Mouse (Mus musculus) adrenal gland, postnatal 25 days (tissue): Measurements from ENCODE around the gene Vav3. TPM values are rescaled to one million over a fixed set of nuclear protein-coding genes. Genes with fewer than 3 reads are reported as not detected.
"Not testable (repeated sequence)": the region's sequence is repeated elsewhere in the genome, so short reads cannot be mapped to it uniquely, and the experiment has no call there.

Experiments
- DNase-seq: peaks from one replicate; pipeline ENCODE4 v3.0.0; 2021; ENCODE audit warnings: mixed read lengths
- total RNA-seq: library from RNA; stranded (reverse); gene quantifications from 2 replicates; pipeline ENCODE4 v1.2.3, GENCODE M21; 2021

Vav3 gene
- total RNA-seq, 1 experiment from 2014 or later = 4.4 TPM

DNA sequence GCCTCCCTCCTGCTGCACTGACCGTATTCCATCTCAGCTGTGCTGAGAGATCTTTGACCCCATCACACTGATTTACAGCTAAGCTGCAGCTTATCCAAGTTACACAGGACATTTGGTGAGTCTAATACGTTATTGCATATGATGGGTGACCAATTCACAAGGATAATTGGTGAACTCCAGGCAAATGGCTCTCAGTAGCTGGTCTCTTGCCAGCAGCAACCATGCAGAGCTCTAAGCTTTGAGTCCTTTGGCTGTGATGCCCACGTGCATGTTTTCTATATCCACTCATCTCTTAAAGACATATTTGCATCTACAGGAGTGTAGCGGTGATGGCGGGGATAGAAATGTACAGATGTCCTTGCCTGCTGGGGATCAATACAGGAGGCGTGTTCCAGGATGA lies 99.5 kb downstream of the Vav3 start:
- DNase-seq = no peak

DNA sequence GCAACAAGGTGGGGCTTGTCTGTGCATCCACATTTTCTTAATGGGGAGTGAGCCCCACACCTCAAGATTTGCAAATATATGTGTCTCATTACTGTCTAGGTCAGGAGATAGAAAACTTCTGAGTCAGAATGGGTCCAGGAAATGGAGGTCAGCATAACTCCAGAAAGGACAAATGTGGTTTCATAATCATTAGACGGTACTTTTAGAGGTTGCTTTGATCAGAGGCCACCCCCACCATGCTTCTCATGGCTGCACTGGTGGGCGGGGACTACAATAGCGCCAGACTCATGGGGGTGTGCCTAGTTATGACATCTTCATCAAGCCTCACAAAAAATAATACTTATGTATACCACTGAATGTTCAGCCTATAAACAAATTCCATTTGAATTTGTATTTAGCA lies 103.6 kb downstream of the Vav3 start:
- no peak for DNase-seq

- DNase-seq = no peak
Observed at GRCm38 (mm10) chr3:109446903-109447302, 106.5 kb downstream of the Vav3 start.

DNA sequence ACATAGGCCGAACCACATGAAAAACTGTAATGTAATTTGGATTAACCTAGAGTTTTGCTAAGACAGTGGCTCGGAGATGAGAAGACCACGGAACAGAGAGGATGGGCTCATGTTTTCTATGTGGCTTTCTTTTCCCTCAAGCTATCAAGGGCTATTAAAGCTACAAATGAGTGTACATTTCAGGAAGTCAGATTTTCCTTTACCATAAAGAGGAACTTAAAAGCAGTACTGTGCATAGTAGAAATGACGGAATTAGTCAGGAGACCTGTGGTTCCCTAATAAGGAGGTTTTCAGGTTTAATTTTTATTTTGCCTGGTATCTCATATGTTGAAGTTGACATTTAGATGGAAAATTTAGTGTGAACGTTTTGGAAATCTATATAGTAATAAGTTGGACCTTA lies 107.8 kb downstream of the Vav3 start:
- not testable (repeated sequence) for DNase-seq

GRCm38 (mm10) chr3:109451966-109452365 lies 111.5 kb downstream of the Vav3 start:
- no peak for DNase-seq

GRCm38 (mm10) chr3:109454633-109455032 lies 114.2 kb downstream of the Vav3 start:
- DNase-seq = no peak

GRCm38 (mm10) chr3:109456340-109456739 lies 115.9 kb downstream of the Vav3 start:
- no peak for DNase-seq

DNA sequence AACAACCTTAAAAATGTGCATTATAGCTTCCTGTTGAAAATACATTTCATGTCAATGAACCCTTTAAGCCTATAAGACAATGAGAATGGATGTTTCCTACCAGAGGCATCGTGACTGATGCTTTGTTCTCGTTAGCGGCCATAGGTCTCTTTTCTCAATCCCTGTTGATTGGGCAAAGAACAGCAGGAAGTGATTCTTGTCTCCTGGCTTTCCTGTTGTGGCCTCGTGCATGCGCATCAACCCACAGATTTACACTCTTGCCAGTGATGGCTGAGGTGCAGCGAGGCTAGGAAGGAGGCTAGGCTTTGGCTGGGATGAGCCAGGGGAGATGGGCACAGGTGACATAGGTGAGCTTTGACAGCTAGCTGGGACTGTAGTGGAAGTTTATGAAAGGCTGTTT lies 123.2 kb downstream of the Vav3 start:
- DNase-seq = no peak

- no peak for DNase-seq
Observed at GRCm38 (mm10) chr3:109464600-109464999, 124.1 kb downstream of the Vav3 start.

GRCm38 (mm10) chr3:109466541-109466940 lies 126.1 kb downstream of the Vav3 start:
- no peak for DNase-seq

DNA sequence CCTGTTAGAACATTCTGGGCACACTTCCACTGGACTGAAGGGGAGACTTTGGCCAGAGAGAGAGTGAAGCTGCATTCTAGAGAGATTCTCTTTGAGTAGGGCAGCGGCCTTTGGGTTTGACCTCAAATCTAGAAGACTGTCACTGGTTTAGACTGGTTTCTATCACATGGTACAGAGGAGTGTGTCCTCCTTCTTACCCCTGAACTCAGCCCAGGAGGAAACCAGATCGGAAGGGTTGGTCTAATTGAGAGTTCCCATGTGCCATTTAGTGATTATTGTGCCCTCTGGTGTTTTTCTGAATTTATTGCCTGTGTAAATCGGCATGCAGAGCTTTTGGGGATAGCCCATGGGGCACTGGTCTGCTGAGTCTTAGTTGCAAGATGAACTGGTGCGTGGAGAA lies 126.8 kb downstream of the Vav3 start:
- no peak for DNase-seq

DNA sequence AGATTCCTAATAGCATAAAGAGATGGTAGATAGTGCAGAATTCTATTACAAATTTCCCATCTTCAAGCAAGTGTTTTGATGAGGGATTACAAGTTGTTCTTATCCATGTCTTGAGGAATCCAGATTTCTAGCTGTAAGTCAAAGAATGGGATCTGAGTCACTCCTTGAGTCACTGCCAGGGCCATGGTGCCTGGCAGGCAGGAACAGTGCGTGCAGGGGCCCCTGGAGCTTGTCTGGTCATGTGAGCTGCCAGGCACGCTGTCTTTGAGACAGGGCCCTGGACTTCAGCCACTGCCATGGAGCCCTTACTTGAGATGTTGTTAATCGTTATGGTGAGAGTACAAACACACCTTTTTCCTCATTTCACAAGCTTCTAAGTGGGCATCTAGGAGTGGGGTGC lies 129.0 kb downstream of the Vav3 start:
- peak; percentile 69 for DNase-seq

DNA sequence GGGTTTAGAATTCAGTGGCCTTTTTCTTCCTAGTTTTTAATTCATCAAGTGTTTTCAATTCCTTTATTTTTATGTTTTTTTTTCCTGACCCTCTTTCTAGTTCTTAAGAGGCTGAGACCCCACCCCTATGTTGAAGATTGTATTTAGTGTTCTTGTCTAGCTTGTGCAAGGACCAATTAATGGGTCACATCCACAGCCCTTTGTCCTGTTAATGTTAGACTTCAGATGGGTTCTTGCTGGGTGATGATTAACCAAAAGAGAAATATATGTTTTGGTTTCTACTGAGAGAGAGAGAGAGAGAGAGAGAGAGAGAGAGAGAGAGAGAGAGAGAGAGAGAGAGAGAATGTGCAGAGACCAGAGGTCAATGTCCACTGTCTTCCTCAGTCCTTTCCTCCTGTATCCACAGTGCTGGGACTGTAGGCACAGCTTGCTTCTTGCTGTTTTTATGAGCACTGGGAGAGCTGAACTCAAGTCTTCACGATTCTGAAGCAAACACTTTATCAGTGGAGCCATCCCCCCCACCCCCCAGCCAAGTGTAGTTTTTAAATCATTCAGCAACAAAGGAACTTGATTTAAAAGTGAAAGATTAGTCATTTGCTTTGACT lies 130.3 kb downstream of the Vav3 start:
- no peak for DNase-seq

- no peak for DNase-seq
Observed at GRCm38 (mm10) chr3:109476521-109476920, 136.1 kb downstream of the Vav3 start.

DNA sequence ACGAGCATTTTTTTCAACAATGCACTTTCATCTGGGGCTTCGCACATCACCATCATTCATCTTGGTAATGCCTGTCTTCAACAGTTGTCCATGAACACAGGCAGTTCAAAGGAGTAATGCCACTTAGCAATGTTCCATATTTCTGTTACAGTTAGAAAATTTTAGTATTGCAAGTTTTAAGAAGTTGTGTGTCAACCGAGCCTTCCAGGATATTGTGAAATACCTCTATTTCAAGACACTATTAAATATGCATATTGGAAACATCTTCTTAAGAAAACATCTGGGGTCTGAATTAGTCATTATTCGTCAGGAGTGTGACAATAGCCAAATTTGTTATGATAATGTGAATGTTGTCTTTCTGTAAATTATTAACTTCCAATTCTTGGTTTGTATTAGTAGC lies 137.8 kb downstream of the Vav3 start:
- DNase-seq = no peak

- no peak for DNase-seq
Observed at GRCm38 (mm10) chr3:109480625-109481024, 140.2 kb downstream of the Vav3 start.

GRCm38 (mm10) chr3:109486786-109487185 lies 146.3 kb downstream of the Vav3 start:
- no peak for DNase-seq

DNA sequence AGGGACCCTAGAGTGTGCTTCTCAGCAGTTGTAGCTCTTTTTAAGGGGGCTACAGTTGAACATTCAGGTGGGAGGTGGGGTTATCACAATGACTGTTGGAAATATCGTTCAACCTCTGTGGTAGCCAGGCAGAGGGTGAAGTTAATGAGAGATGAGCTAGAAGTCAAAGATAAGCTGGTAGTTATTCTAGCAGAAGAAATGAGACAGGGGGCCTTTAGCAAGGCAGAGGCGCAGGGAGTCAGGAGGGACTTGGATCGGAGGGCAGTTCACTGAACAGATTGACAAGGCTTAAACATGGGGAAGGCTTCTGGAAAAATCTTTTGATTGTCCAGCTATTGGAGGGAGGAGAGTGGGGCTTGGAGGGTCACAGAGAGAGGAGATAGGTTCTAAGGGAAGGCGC lies 147.4 kb downstream of the Vav3 start:
- no peak for DNase-seq

GRCm38 (mm10) chr3:109488750-109489171 lies 148.3 kb downstream of the Vav3 start:
- no peak for DNase-seq

- no peak for DNase-seq
Observed at GRCm38 (mm10) chr3:109490561-109491296, 150.3 kb downstream of the Vav3 start.

DNA sequence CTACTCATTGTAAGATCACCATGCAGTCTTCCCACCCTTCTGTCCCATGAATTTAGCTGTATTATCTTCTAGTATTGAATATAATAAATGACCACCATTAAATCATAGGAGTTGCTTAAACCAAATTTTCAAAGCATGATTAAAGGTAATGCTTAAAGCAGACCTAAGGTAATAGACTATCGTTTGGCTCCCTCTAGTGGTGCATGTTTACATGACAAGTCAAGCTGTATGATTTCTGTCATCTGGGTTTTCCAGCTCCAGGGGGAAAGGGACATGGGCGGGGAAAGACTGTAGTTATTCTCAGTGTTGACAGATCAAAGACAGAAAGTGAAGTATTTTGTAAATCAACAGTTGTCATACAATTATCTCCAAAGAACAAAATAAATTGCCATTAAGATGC lies 151.1 kb downstream of the Vav3 start:
- DNase-seq = peak; percentile 16

DNA sequence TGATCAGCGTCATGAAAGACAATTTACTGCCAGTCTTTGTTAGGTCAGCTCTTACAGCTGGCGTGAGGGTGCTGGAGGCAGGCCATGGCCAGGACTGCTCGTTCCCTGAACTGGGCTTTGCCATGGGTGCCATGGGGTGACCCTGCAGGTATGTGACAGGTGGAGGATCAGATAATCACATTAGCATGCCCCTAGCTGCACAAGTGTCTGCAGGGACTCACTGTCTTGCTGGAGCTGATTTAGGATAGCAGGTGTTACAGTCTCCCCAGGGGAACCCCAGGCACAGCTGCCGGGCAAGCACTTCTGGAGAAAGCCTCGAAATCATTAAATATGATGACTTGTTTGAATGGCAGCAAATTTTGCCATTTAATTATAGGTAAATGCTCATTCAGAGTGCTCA lies 156.0 kb downstream of the Vav3 start:
- no peak for DNase-seq

GRCm38 (mm10) chr3:109497074-109497473 lies 156.6 kb downstream of the Vav3 start:
- no peak for DNase-seq

DNA sequence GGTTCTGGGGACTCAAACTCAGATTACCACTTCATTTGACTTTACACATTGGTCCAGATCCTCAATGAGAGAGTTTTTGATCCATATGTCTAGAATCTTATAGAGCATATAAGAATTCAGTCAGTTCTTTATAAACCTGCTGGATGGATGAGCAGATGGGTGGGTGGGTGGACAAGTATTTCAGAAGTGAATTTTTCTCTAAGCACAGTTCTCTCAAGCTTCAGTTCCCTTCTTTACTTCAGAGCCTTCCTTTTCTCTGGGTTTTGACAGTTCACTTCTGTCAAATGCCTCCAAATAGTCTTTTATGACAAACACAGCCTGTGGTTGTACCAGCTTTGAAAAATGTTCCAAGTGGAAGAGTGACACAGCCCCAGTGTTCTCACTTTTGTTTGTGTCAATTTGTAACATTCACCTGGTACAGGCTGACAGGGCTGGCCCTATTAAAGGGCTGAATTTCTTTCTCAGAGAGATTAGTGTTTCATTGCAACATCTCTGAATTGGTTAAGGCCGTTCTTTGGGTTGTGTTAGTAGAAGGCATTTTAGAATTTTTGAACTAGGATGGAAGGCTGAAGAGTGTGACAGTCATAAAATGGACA lies 159.5 kb downstream of the Vav3 start:
- no peak for DNase-seq
